Mouse (Mus musculus) hematopoietic stem cell, adult 5-6 weeks (primary cell): ENCODE measurements around the gene Gm45711. TPM values are rescaled to one million over a fixed set of nuclear protein-coding genes. Genes with fewer than 3 reads are reported as not detected.

ENCODE experiments used
- ATAC-seq, 2 experiments: fragments of 125-278 bp in 1 of 2; replicated peaks in 1 of 2; 2 replicates each; pipeline ENCODE4 v1.8.0; 2016 to 2017; ENCODE audit warnings: inconsistent platforms in 2 of 2, mild to moderate bottlenecking in 2 of 2, moderate number of reproducible peaks in 2 of 2, low read depth in 1 of 2, moderate TSS enrichment in 1 of 2; ENCODE audit not compliant: low FRiP score in 2 of 2, poor library complexity in 2 of 2, severe bottlenecking in 2 of 2, insufficient read depth in 1 of 2, low TSS enrichment in 1 of 2
- total RNA-seq: library from RNA; stranded (forward); fragments of 172-1452, 232-1000 nt; gene quantifications from 2 replicates; pipeline ENCODE4 v1.2.3, GENCODE M21; 2017

The Gm45711 gene
- total RNA-seq, 1 experiment from 2014 or later = not detected

GRCm38 (mm10) chr8:104250439-104251367 lies 59.2 kb downstream of the Gm45711 start, which contains the start of gene Cklf:
Cklf (plus strand) TSS chr8:104250861.
- ATAC-seq = peak; percentile 39 to 51

GRCm38 (mm10) chr8:104249442-104249996 lies 60.4 kb downstream of the Gm45711 start:
- ATAC-seq = no peak

- ATAC-seq = peak; percentile 69 to 73
Measured at GRCm38 (mm10) chr8:104248276-104248675, 61.6 kb downstream of the Gm45711 start, which contains the start of gene Tk2. Tk2 (minus strand) TSS chr8:104248558.

- ATAC-seq = 0 out of 4 replicates have a peak, but pooled peaks of 1 of the 2 experiments have one; percentile 3
Measured at GRCm38 (mm10) chr8:104247908-104248275, 62.0 kb downstream of the Gm45711 start.

- ATAC-seq = peak; percentile 57 to 66
Measured at GRCm38 (mm10) chr8:104247054-104247907, 62.6 kb downstream of the Gm45711 start.

- ATAC-seq = 0 out of 4 replicates have a peak, but pooled peaks have one; percentile 4
Measured at GRCm38 (mm10) chr8:104246621-104247020, 63.3 kb downstream of the Gm45711 start.

GRCm38 (mm10) chr8:104242038-104242644 lies 67.7 kb downstream of the Gm45711 start:
- no peak for ATAC-seq

GRCm38 (mm10) chr8:104239418-104239861 lies 70.4 kb downstream of the Gm45711 start:
- peak; percentile 57 to 71 for ATAC-seq

GRCm38 (mm10) chr8:104234573-104234972 lies 75.3 kb downstream of the Gm45711 start:
- ATAC-seq = no peak

GRCm38 (mm10) chr8:104232919-104233318 lies 77.0 kb downstream of the Gm45711 start:
- ATAC-seq = peak; percentile 77 to 79

GRCm38 (mm10) chr8:104232039-104232438 lies 77.8 kb downstream of the Gm45711 start:
- ATAC-seq = no peak

Other genes starting within 250 kb of the Gm45711 start
- not detected in 2 replicates for gene Cdh5, start 208.5 kb downstream of the Gm45711 start, total RNA-seq
- gene Bean1, start 139.6 kb downstream of the Gm45711 start, total RNA-seq = not detected in 2 replicates
- 22.0 and 23.6 TPM in 2 replicates for gene Tk2, start 61.5 kb downstream of the Gm45711 start, total RNA-seq
- gene Cklf, start 59.2 kb downstream of the Gm45711 start, total RNA-seq = 23.2 and 26.5 TPM in 2 replicates
- not detected in 2 replicates for gene Cmtm2a, start 16.9 kb downstream of the Gm45711 start, total RNA-seq
- gene Cmtm1, start 64 bp upstream of the Gm45711 start, total RNA-seq = not detected in 2 replicates
- not detected in 2 replicates for gene Gm11020, start 11.5 kb upstream of the Gm45711 start, total RNA-seq
- gene Cmtm2b, start 12.1 kb upstream of the Gm45711 start, total RNA-seq = not detected in 2 replicates
- 12.1 and 12.9 TPM in 2 replicates for gene Cmtm3, start 29.3 kb upstream of the Gm45711 start, total RNA-seq
- 3.7 and 4.4 TPM in 2 replicates for gene Cmtm4, start 85.7 kb upstream of the Gm45711 start, total RNA-seq
- 74.0 and 74.4 TPM in 2 replicates for gene Dync1li2, start 133.0 kb upstream of the Gm45711 start, total RNA-seq
- gene Terb1, start 199.8 kb upstream of the Gm45711 start, total RNA-seq = not detected in 2 replicates
- 72.7 and 118 TPM in 2 replicates for gene Nae1, start 224.6 kb upstream of the Gm45711 start, total RNA-seq
- 0.79 and 1.4 TPM in 2 replicates for gene Car7, start 224.6 kb upstream of the Gm45711 start, total RNA-seq